Mouse (Mus musculus) brain, embryonic 14.5 days (tissue): ENCODE results near the gene Fkbp5.

Experiments
- CTCF ChIP-seq: fragments of 200-500 bp; IDR thresholded peaks from 2 replicates; pipeline ENCODE4 v1.5.1; 2012; ENCODE audit warnings: inconsistent platforms, mild to moderate bottlenecking, moderate library complexity, borderline replicate concordance; ENCODE audit not compliant: insufficient read depth, insufficient read length; ENCODE audit errors: extremely low read depth
- POLR2A ChIP-seq: fragments of 200-500 bp; IDR thresholded peaks from 2 replicates; pipeline ENCODE4 v1.6.1; 2012; ENCODE audit warnings: mild to moderate bottlenecking, inconsistent platforms, borderline replicate concordance; ENCODE audit not compliant: poor library complexity, insufficient read depth, insufficient read length, severe bottlenecking; ENCODE audit errors: extremely low read depth

DNA sequence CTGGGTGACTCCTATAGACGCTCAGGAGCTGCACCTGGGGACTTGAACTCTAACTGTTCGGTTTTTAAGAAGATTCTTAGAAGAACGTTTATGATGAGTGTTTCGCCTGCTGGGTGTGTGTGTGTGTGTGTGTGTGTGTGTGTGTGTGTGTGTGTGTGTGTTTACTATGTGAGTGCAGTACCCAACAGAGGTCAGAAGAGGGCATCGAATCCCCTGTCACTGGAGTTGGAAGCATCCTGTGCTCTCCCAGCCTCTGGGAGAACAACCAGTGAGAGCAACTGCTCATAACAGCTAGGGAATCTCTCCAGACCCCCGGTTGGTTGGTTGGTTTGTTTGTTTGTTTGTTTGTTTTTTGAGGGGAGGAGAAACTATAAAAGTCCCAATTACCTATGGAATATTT lies 30.6 kb downstream of the Fkbp5 start:
- no peak for TF ChIP-seq CTCF
- no peak for TF ChIP-seq POLR2A
